Mouse (Mus musculus) midbrain, embryonic 14.5 days (tissue): Measurements from ENCODE around the gene Olfr1211. TPM values are rescaled to one million over a fixed set of nuclear protein-coding genes. Genes with fewer than 3 reads are reported as not detected.

Source experiments
- ATAC-seq: fragments of 200-750 bp; cut with Nextera tagmentation; 2 replicates; pipeline ENCODE4 v1.8.0; 2017; ENCODE audit warnings: moderate number of reproducible peaks, moderate library complexity; ENCODE audit not compliant: low FRiP score, low TSS enrichment
- DNase-seq: peaks from one replicate; pipeline ENCODE4 v3.0.0-alpha.2; 2015
- H3K27ac ChIP-seq: fragments of 300-500 bp; sonication (generic); replicated peaks from 2 replicates; pipeline ENCODE4 v1.5.1; 2014; ENCODE audit warnings: mild to moderate bottlenecking, low read depth, low read length, moderate library complexity
- H3K27me3 ChIP-seq: fragments of 300-500 bp; sonication (generic); 2 replicates; pipeline ENCODE4 v1.6.1; 2014; ENCODE audit warnings: low read length, control low read depth, mixed read lengths; ENCODE audit not compliant: control insufficient read depth, insufficient read depth
- H3K36me3 ChIP-seq: fragments of 300-500 bp; sonication (generic); 2 replicates; pipeline ENCODE4 v1.6.1; 2014; ENCODE audit warnings: low read length, control low read depth; ENCODE audit not compliant: control insufficient read depth, insufficient read depth
- H3K4me1 ChIP-seq: fragments of 300-500 bp; sonication (generic); 2 replicates; pipeline ENCODE4 v1.6.1; 2014; ENCODE audit warnings: mild to moderate bottlenecking, antibody characterized with exemption, low read length, control low read depth; ENCODE audit not compliant: control insufficient read depth, insufficient read depth
- H3K4me2 ChIP-seq: fragments of 300-500 bp; sonication (generic); 2 replicates; pipeline ENCODE4 v1.6.1; 2014; ENCODE audit warnings: mild to moderate bottlenecking, low read length, moderate library complexity
- H3K4me3 ChIP-seq: fragments of 300-500 bp; sonication (generic); replicated peaks from 2 replicates; pipeline ENCODE4 v1.5.1; 2014; ENCODE audit warnings: low read depth, low read length
- H3K9ac ChIP-seq: fragments of 300-500 bp; sonication (generic); replicated peaks from 2 replicates; pipeline ENCODE4 v1.6.1; 2014; ENCODE audit warnings: mild to moderate bottlenecking, low read length, moderate library complexity
- H3K9me3 ChIP-seq: fragments of 300-500 bp; sonication (generic); 2 replicates; pipeline ENCODE4 v1.6.1; 2016; ENCODE audit warnings: low read length, control low read depth, mixed read lengths; ENCODE audit not compliant: control insufficient read depth
- WGBS: fragments of 180-500 bp; shearing (Covaris S2); extraction: QIAGEN DNeasy Blood & Tissue Kit; methylation state at CpG from one replicate; pipeline ENCODE4 v1.1.7; 2014; 5-methylcytosine and 5-hydroxymethylcytosine counted together
- polyA plus RNA-seq: library from polyadenylated mRNA; unstranded; fragments of >200 nt; fragmentation: Nextera tagmentation; extraction: Ambion mirVana; gene quantifications from 2 replicates; pipeline ENCODE4 v1.2.1, GENCODE M21; 2014

Olfr1211 gene
- polyA plus RNA-seq: not detected in 2 replicates

- Histone ChIP-seq H3K9me3 (no peaks in the 10 kb centered on the region), H3K4me2 (no peak within 1 kb of the TSS), H3K4me3 (no peak within 1 kb of the TSS), H3K27me3 (no peaks in the 10 kb centered on the region), H3K27ac (no peak within 1 kb of the TSS), H3K4me1 (no peaks in the 10 kb centered on the region), H3K36me3 (no peaks in the 10 kb centered on the region), H3K9ac (no peak within 1 kb of the TSS)
- WGBS: 91% methylated on average over 1 of the region's 1 CpGs
- ATAC-seq (no peak), DNase-seq (no peak)
These were observed at the start of gene Olfr1211 for GRCm38 (mm10) chr2:88938011-88938410. TSS of gene Olfr1211 (minus strand) at chr2:88938111.

- H3K27me3 ChIP-seq: no peaks in the 10 kb centered on the region
These were observed 42.3 kb upstream of the Olfr1211 start, which contains the start of gene Gm13762 for GRCm38 (mm10) chr2:88980181-88980580. TSS of gene Gm13762 (minus strand) at chr2:88980281.

GRCm38 (mm10) chr2:88953669-88954068 lies 15.8 kb upstream of the Olfr1211 start, which contains the start of gene Olfr1212:
TSS of gene Olfr1212 (plus strand) at chr2:88953969.
- no peaks in the 10 kb centered on the region for H3K9me3 ChIP-seq
- DNase-seq: no peak
- no peak for ATAC-seq
- no peak within 1 kb of the TSS for H3K4me3 ChIP-seq
- H3K27ac ChIP-seq: no peak within 1 kb of the TSS
- H3K9ac ChIP-seq: no peak within 1 kb of the TSS
- H3K4me2 ChIP-seq: no peak within 1 kb of the TSS
- no peaks in the 10 kb centered on the region for H3K27me3 ChIP-seq
- H3K4me1 ChIP-seq: no peaks in the 10 kb centered on the region
- no peaks in the 10 kb centered on the region for H3K36me3 ChIP-seq

More at GRCm38 (mm10) chr2:88980181-88980580, 42.3 kb upstream of the Olfr1211 start, which contains the start of gene Gm13762:
- DNase-seq: no peak
- Histone ChIP-seq H3K4me1 (no peaks in the 10 kb centered on the region), H3K27ac (no peak within 1 kb of the TSS), H3K4me3 (no peak within 1 kb of the TSS), H3K4me2 (no peak within 1 kb of the TSS), H3K9ac (no peak within 1 kb of the TSS), H3K9me3 (no peaks in the 10 kb centered on the region), H3K36me3 (no peaks in the 10 kb centered on the region)
- ATAC-seq: no peak
- WGBS: 80% methylated on average over 1 of the region's 1 CpGs

GRCm38 (mm10) chr2:88915057-88915456 lies 22.9 kb downstream of the Olfr1211 start, which contains the start of gene Olfr1209:
TSS of gene Olfr1209 (minus strand) at chr2:88915157.
- Histone ChIP-seq H3K9me3 (no peaks in the 10 kb centered on the region), H3K4me3 (no peak within 1 kb of the TSS), H3K4me1 (no peaks in the 10 kb centered on the region), H3K9ac (no peak within 1 kb of the TSS), H3K27me3 (no peaks in the 10 kb centered on the region), H3K27ac (no peak within 1 kb of the TSS), H3K36me3 (no peaks in the 10 kb centered on the region), H3K4me2 (no peak within 1 kb of the TSS)
- ATAC-seq: no peak
- no peak for DNase-seq
- 90% methylated on average over 3 of the region's 3 CpGs for WGBS

DNA sequence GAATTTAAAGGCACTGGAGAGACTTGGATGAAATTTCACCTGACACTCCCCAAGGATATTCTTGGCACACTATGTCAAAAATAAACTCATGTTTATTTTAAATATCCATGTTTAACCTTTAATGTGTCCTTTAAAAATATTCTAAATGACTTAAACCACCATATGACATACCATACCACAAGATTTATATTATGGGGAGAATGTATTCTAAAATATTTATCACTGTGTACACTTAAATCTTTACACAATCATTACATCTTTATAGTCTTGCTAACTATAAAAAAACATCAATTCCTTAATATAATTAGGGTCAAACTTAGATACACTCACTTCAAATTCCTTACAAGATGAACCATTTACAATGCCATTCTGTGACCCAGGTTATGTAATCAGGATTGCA lies 35.7 kb downstream of the Olfr1211 start, which contains the start of gene Olfr1208:
Gene Olfr1208, minus strand, starts transcription at position 101 of the 400 bp plus-strand sequence.
- no peaks in the 10 kb centered on the region for H3K9me3 ChIP-seq
- DNase-seq: no peak
- H3K4me2 ChIP-seq: no peak within 1 kb of the TSS
- H3K27me3 ChIP-seq: no peaks in the 10 kb centered on the region
- no peak for ATAC-seq
- H3K36me3 ChIP-seq: no peaks in the 10 kb centered on the region
- H3K27ac ChIP-seq: no peak within 1 kb of the TSS
- H3K4me1 ChIP-seq: no peaks in the 10 kb centered on the region
- H3K4me3 ChIP-seq: no peak within 1 kb of the TSS
- H3K9ac ChIP-seq: no peak within 1 kb of the TSS

Other genes starting within 250 kb of the Olfr1211 start
- gene Olfr1195, start 248.9 kb downstream of the Olfr1211 start, polyA plus RNA-seq: not detected in 2 replicates
- not detected in 2 replicates for gene Olfr1196, start 233.5 kb downstream of the Olfr1211 start, polyA plus RNA-seq
- gene Olfr1197, start 205.7 kb downstream of the Olfr1211 start, polyA plus RNA-seq: not detected in 2 replicates
- gene Olfr1198, start 186.7 kb downstream of the Olfr1211 start, polyA plus RNA-seq: not detected in 2 replicates
- not detected in 2 replicates for gene Olfr1199, start 177.6 kb downstream of the Olfr1211 start, polyA plus RNA-seq
- not detected in 2 replicates for gene Olfr1200, start 167.6 kb downstream of the Olfr1211 start, polyA plus RNA-seq
- gene Olfr1201, start 145.1 kb downstream of the Olfr1211 start, polyA plus RNA-seq: not detected in 2 replicates
- not detected in 2 replicates for gene Olfr1202, start 123.6 kb downstream of the Olfr1211 start, polyA plus RNA-seq
- not detected in 2 replicates for gene Olfr1205, start 108.4 kb downstream of the Olfr1211 start, polyA plus RNA-seq
- gene Olfr1204, start 88.8 kb downstream of the Olfr1211 start, polyA plus RNA-seq: not detected in 2 replicates
- not detected in 2 replicates for gene Olfr1206, start 74.9 kb downstream of the Olfr1211 start, polyA plus RNA-seq
- not detected in 2 replicates for gene Olfr1208, start 35.8 kb downstream of the Olfr1211 start, polyA plus RNA-seq
- not detected in 2 replicates for gene Olfr1209, start 23.0 kb downstream of the Olfr1211 start, polyA plus RNA-seq
- gene Olfr1212, start 15.9 kb upstream of the Olfr1211 start, polyA plus RNA-seq: not detected in 2 replicates
- not detected in 2 replicates for gene Gm13762, start 42.2 kb upstream of the Olfr1211 start, polyA plus RNA-seq
- not detected in 2 replicates for gene Olfr1214, start 54.5 kb upstream of the Olfr1211 start, polyA plus RNA-seq
- not detected in 2 replicates for gene Olfr1215, start 68.9 kb upstream of the Olfr1211 start, polyA plus RNA-seq
- not detected in 2 replicates for gene Olfr1216, start 80.2 kb upstream of the Olfr1211 start, polyA plus RNA-seq
- not detected in 2 replicates for gene Olfr1217, start 94.0 kb upstream of the Olfr1211 start, polyA plus RNA-seq
- gene Olfr1218, start 123.1 kb upstream of the Olfr1211 start, polyA plus RNA-seq: not detected in 2 replicates
- not detected in 2 replicates for gene Olfr1219, start 145.4 kb upstream of the Olfr1211 start, polyA plus RNA-seq
- gene Olfr1220, start 168.7 kb upstream of the Olfr1211 start, polyA plus RNA-seq: not detected in 2 replicates
- gene Olfr1221, start 179.2 kb upstream of the Olfr1211 start, polyA plus RNA-seq: not detected in 2 replicates
- not detected in 2 replicates for gene Olfr1222, start 194.9 kb upstream of the Olfr1211 start, polyA plus RNA-seq
- not detected in 2 replicates for gene Olfr1223, start 213.4 kb upstream of the Olfr1211 start, polyA plus RNA-seq
- gene Olfr1224-ps1, start 226.0 kb upstream of the Olfr1211 start, polyA plus RNA-seq: not detected in 2 replicates
- not detected in 2 replicates for gene Olfr1225, start 236.6 kb upstream of the Olfr1211 start, polyA plus RNA-seq